Mouse (Mus musculus): ENCODE results near the gene Wdr44. TPM values are rescaled to one million over a fixed set of nuclear protein-coding genes. Genes with fewer than 3 reads are reported as not detected.
"Not testable (repeated sequence)": the region's sequence is repeated elsewhere in the genome, so short reads cannot be mapped to it uniquely, and the experiment has no call there.

Gene Wdr44
- polyA plus RNA-seq, 1 experiment from 2014 or later, result 13.4 TPM

GRCm38 (mm10) chrX:23699023-23699422 lies 6.2 kb downstream of the Wdr44 start:
- H3K27me3 ChIP-seq, result no peaks in the 10 kb centered on the region
- no peak overlapping the region for H3K9ac ChIP-seq
- H3K4me2 ChIP-seq, result no peak overlapping the region
- 100% methylated on average over 1 of the region's 1 CpGs for WGBS
- ATAC-seq (ENCODE audit: low FRiP score), result no peak
- H3K9me3 ChIP-seq, result no peaks in the 10 kb centered on the region
- no peaks in the 10 kb centered on the region for H3K4me1 ChIP-seq (replicated peaks)
- H3K36me3 ChIP-seq, result no peaks in the 10 kb centered on the region
- H3K4me3 ChIP-seq, result no peak overlapping the region
- no peak overlapping the region for H3K27ac ChIP-seq

DNA sequence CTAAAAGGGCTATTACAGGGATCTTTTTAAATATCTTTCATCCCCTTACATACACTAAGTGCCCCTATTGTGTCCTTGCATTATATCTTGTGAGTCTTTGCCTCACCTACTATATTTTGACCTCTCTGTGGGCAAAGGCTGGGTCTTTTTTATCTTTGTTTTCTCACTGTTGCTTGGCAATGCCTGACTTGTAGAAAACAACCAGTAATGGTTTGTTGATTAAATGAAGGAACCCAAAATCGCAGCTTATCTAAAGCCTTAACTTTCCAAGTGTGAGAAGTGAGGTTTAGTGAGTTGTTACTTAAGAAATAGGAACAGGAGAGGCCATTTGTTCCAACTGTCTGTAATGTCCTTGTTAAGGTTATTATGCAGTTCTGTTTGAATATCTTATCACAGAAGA lies 24.4 kb downstream of the Wdr44 start:
- Histone ChIP-seq H3K36me3 (no peaks in the 10 kb centered on the region), H3K4me3 (no peak overlapping the region), H3K4me1 (replicated peaks) (no peaks in the 10 kb centered on the region), H3K27me3 (no peaks in the 10 kb centered on the region), H3K9me3 (no peaks in the 10 kb centered on the region), H3K9ac (no peak overlapping the region), H3K27ac (no peak overlapping the region), H3K4me2 (no peak overlapping the region)
- 93% methylated on average over 1 of the region's 1 CpGs for WGBS
- no peak for ATAC-seq (ENCODE audit: low FRiP score)

DNA sequence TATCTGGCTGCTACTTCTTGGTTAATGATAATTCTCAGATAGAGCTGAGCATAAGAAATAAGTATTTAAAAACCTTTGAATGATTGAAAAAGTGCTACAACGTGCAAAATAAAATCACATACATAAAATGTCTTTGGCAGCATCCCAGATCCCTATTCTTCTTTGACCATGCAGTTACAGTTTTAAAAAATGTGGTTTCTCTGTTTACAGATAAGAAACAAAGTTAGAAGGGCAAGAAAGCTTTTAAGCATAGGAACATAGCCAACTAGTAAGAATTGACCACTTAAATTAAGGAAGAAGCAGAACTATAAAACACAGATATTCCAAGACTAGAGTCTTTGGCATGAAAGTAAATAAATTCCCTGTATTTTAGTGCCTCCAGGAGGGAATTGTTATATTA lies 34.6 kb downstream of the Wdr44 start:
- no peaks in the 10 kb centered on the region for H3K9me3 ChIP-seq
- no peak for ATAC-seq (ENCODE audit: low FRiP score)
- WGBS, result 73% methylated on average over 1 of the region's 1 CpGs

DNA sequence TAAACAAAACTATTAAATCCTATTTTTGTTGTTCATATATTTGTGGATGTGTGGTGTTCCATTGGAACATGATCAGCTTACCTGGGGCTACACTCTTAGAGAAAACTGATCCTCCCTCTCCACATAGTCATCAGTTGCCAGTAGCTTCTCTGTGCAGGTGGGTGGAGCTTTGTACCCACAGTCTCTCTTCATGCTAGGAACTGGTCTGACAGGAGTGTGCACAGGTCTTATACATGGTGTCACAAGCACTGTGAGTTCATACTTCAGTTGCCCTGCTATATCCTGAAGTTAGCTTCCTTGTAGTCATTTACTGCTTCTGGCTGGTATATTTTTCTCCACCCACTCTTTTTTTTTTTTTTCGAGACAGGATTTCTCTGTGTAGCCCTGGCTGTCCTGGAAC lies 61.8 kb downstream of the Wdr44 start:
- Histone ChIP-seq H3K9ac (no peak overlapping the region), H3K36me3 (no peaks in the 10 kb centered on the region), H3K9me3 (no peaks in the 10 kb centered on the region), H3K4me2 (no peak overlapping the region), H3K4me1 (replicated peaks) (no peaks in the 10 kb centered on the region), H3K4me3 (no peak overlapping the region), H3K27me3 (no peaks in the 10 kb centered on the region), H3K27ac (no peak overlapping the region)
- ATAC-seq (ENCODE audit: low FRiP score), result no peak
- WGBS, result 67% methylated on average over 1 of the region's 1 CpGs

More for the DNA sequence above, 34.6 kb downstream of the Wdr44 start:
- Histone ChIP-seq H3K27ac (no peak overlapping the region), H3K4me1 (replicated peaks) (no peaks in the 10 kb centered on the region), H3K9ac (no peak overlapping the region), H3K36me3 (no peaks in the 10 kb centered on the region), H3K4me2 (no peak overlapping the region), H3K4me3 (no peak overlapping the region), H3K27me3 (no peaks in the 10 kb centered on the region)

- 78% methylated on average over 1 of the region's 1 CpGs for WGBS
These were observed 75.0 kb downstream of the Wdr44 start for GRCm38 (mm10) chrX:23767849-23768248.

GRCm38 (mm10) chrX:23807125-23807524 lies 114.3 kb downstream of the Wdr44 start:
- Histone ChIP-seq H3K9ac (no peak overlapping the region), H3K4me1 (replicated peaks) (no peaks in the 10 kb centered on the region), H3K4me3 (no peak overlapping the region), H3K4me2 (no peak overlapping the region), H3K36me3 (no peaks in the 10 kb centered on the region), H3K27ac (no peak overlapping the region), H3K9me3 (no peaks in the 10 kb centered on the region), H3K27me3 (no peaks in the 10 kb centered on the region)
- ATAC-seq (ENCODE audit: low FRiP score), result no peak
- WGBS, result 96% methylated on average over 3 of the region's 3 CpGs

More at GRCm38 (mm10) chrX:23767849-23768248, 75.0 kb downstream of the Wdr44 start:
- Histone ChIP-seq H3K27me3 (no peaks in the 10 kb centered on the region), H3K4me1 (replicated peaks) (no peaks in the 10 kb centered on the region), H3K4me3 (no peak overlapping the region), H3K27ac (no peak overlapping the region), H3K9me3 (no peaks in the 10 kb centered on the region), H3K4me2 (no peak overlapping the region), H3K36me3 (peaks cover 4% of the 10 kb centered on the region; the same call in 1 of the 2 replicates), H3K9ac (no peak overlapping the region)
- ATAC-seq (ENCODE audit: low FRiP score), result no peak

DNA sequence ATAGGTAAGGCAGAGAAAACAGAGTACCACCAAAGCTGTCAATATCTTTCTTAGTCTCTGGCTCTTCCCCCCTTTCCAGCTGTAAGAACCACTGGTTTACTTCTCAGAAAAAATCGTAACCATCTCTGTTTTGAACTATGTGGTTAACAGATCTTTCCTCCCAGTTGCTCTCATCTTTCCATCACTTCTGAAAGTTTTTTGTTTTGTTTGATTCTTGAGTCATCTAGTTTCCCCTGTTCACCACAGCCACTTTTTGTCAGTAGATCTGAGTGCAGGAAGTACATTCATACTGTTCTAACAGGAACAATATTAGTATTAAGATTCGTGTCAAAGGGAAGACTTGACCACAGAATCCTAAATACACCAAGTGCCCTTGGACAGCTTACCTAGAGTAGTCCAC lies 117.5 kb downstream of the Wdr44 start:
- H3K4me2 ChIP-seq, result no peak overlapping the region
- H3K4me1 ChIP-seq (replicated peaks), result no peaks in the 10 kb centered on the region
- no peaks in the 10 kb centered on the region for H3K27me3 ChIP-seq
- no peak overlapping the region for H3K9ac ChIP-seq
- H3K27ac ChIP-seq, result no peak overlapping the region
- no peaks in the 10 kb centered on the region for H3K36me3 ChIP-seq
- no peak for ATAC-seq (ENCODE audit: low FRiP score)
- H3K4me3 ChIP-seq, result no peak overlapping the region
- 94% methylated on average over 2 of the region's 2 CpGs for WGBS
- no peaks in the 10 kb centered on the region for H3K9me3 ChIP-seq

DNA sequence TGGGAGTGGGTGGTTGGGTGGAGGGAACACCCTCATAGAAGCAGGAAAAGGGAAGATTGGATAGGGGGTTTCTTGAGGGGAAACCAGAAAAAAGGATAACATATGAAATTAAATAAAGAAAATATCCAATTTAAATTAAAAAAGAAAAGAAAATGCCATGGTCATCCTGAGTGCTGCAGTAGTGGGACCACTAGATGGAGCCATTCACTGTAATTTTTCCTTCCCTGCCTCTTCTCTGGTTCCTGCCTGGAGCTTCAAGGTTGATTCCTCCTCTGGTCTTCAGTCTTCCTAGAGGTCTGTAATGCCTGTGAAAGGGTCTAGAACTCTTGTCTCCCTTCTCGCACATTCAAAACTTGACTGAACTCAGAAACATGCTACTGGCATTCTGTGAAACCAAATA lies 120.4 kb downstream of the Wdr44 start:
- not testable (repeated sequence) for H3K4me3 ChIP-seq; H3K9ac ChIP-seq; H3K27ac ChIP-seq; H3K4me1 ChIP-seq (replicated peaks); ATAC-seq (ENCODE audit: low FRiP score); H3K4me2 ChIP-seq; H3K27me3 ChIP-seq; H3K9me3 ChIP-seq; H3K36me3 ChIP-seq
- 97% methylated on average over 1 of the region's 1 CpGs for WGBS

GRCm38 (mm10) chrX:23822885-23823284 lies 130.0 kb downstream of the Wdr44 start:
- H3K27ac ChIP-seq; H3K27me3 ChIP-seq; H3K4me3 ChIP-seq; H3K36me3 ChIP-seq; H3K4me1 ChIP-seq (replicated peaks); ATAC-seq (ENCODE audit: low FRiP score); H3K9ac ChIP-seq; H3K4me2 ChIP-seq; H3K9me3 ChIP-seq: not testable (repeated sequence)
- 82% methylated on average over 6 of the region's 6 CpGs for WGBS

GRCm38 (mm10) chrX:23823398-23824023 lies 130.7 kb downstream of the Wdr44 start:
- no peaks in the 10 kb centered on the region for H3K27me3 ChIP-seq
- H3K27ac ChIP-seq, result no peak overlapping the region
- no peaks in the 10 kb centered on the region for H3K36me3 ChIP-seq
- no peak for ATAC-seq (ENCODE audit: low FRiP score)
- H3K4me2 ChIP-seq, result no peak overlapping the region
- no peaks in the 10 kb centered on the region for H3K4me1 ChIP-seq (replicated peaks)
- 59% methylated on average over 19 of the region's 19 CpGs for WGBS
- H3K9me3 ChIP-seq, result no peaks in the 10 kb centered on the region
- no peak overlapping the region for H3K9ac ChIP-seq
- no peak overlapping the region for H3K4me3 ChIP-seq

DNA sequence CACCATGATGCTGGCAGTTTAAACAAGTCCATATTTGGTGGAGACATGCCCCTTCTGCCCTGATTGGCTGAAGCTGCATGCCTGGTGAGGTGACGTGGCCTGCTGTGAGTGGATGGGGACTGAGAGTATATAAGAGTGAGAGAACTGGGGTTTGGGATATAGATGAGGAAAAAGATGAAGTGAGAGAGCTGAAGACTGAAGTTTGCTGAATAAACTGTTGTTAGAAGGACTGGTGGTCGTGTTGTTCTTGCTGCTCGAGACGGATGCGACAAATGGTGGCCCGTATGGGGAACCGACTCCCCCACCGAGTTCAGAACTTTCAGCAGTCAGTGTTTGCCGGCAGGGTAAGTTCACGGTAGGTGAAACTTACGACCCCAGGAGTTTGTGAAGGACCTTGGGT lies 140.9 kb downstream of the Wdr44 start:
- not testable (repeated sequence) for ATAC-seq (ENCODE audit: low FRiP score); H3K4me3 ChIP-seq; H3K9ac ChIP-seq; H3K27ac ChIP-seq; H3K4me2 ChIP-seq; H3K36me3 ChIP-seq; H3K27me3 ChIP-seq; H3K9me3 ChIP-seq; H3K4me1 ChIP-seq (replicated peaks)
- WGBS, result 89% methylated on average over 11 of the region's 11 CpGs

GRCm38 (mm10) chrX:23840921-23841320 lies 148.1 kb downstream of the Wdr44 start:
- H3K4me1 ChIP-seq (replicated peaks), result no peaks in the 10 kb centered on the region
- H3K4me3 ChIP-seq, result no peak overlapping the region

More at GRCm38 (mm10) chrX:23840921-23841320, 148.1 kb downstream of the Wdr44 start:
- ATAC-seq (ENCODE audit: low FRiP score), result no peak
- Histone ChIP-seq H3K27me3 (no peaks in the 10 kb centered on the region), H3K9me3 (no peaks in the 10 kb centered on the region), H3K4me2 (no peak overlapping the region), H3K36me3 (no peaks in the 10 kb centered on the region), H3K27ac (no peak overlapping the region), H3K9ac (no peak overlapping the region)
- WGBS, result 79% methylated on average over 1 of the region's 1 CpGs
